Mouse (Mus musculus) heart, embryonic 10.5 days (tissue): ENCODE results near the gene Rpl15. TPM values are rescaled to one million over a fixed set of nuclear protein-coding genes. Genes with fewer than 3 reads are reported as not detected.

Experiments used
- DNase-seq: peaks from one replicate; pipeline ENCODE4 v3.0.0-alpha.2; 2017; ENCODE audit warnings: low spot score
- H3K27ac ChIP-seq: fragments of 300-500 bp; sonication (generic); 2 replicates; pipeline ENCODE4 v1.5.1; 2016; ENCODE audit warnings: mild to moderate bottlenecking
- H3K27me3 ChIP-seq: fragments of 300-500 bp; sonication (generic); 2 replicates; pipeline ENCODE4 v1.6.1; 2016; ENCODE audit warnings: mild to moderate bottlenecking; ENCODE audit not compliant: poor library complexity, insufficient read depth, severe bottlenecking
- H3K36me3 ChIP-seq: fragments of 300-500 bp; sonication (generic); 2 replicates; pipeline ENCODE4 v1.6.1; 2016; ENCODE audit warnings: mild to moderate bottlenecking, moderate library complexity
- H3K4me1 ChIP-seq: fragments of 300-500 bp; sonication (generic); 2 replicates; pipeline ENCODE4 v1.6.1; 2016; ENCODE audit warnings: mild to moderate bottlenecking
- H3K4me3 ChIP-seq: fragments of 300-500 bp; sonication (generic); 2 replicates; pipeline ENCODE4 v1.5.1; 2016; ENCODE audit warnings: mild to moderate bottlenecking, moderate library complexity
- H3K9me3 ChIP-seq: fragments of 300-500 bp; sonication (generic); 2 replicates; pipeline ENCODE4 v1.6.1; 2016; ENCODE audit warnings: mild to moderate bottlenecking, moderate library complexity
- WGBS: fragments of 180-500 bp; shearing (Covaris S2); methylation state at CpG from one replicate; pipeline ENCODE4 v1.1.7; 2016; 5-methylcytosine and 5-hydroxymethylcytosine counted together
- polyA plus RNA-seq: library from polyadenylated mRNA; unstranded; fragments of >200 nt; fragmentation: Nextera tagmentation; extraction: Ambion mirVana; gene quantifications from 2 replicates; pipeline ENCODE4 v1.2.1, GENCODE M21; 2016

Gene Rpl15
- polyA plus RNA-seq: 332 and 406 TPM in 2 replicates

GRCm38 (mm10) chr14:18270529-18271441 lies at the start of gene Rpl15, which contains the start of gene Nkiras1:
Rpl15 (minus strand) TSS chr14:18271391.
Nkiras1 (plus strand) TSS chr14:18271136.
- under 1% methylated on average over 78 of the region's 78 CpGs for WGBS
- Histone ChIP-seq H3K9me3 (no peaks in the 10 kb centered on the region), H3K36me3 (peaks cover 32% of the 10 kb centered on the region), H3K4me1 (no peaks in the 10 kb centered on the region), H3K4me3 (peak within 1 kb of the TSS; percentile 89), H3K27me3 (no peaks in the 10 kb centered on the region), H3K27ac (peak within 1 kb of the TSS; percentile 98)
- DNase-seq: peak; percentile 100

- Histone ChIP-seq H3K4me1 (peaks cover 11% of the 10 kb centered on the region; the same call in 1 of the 2 replicates), H3K27me3 (no peaks in the 10 kb centered on the region), H3K27ac (no peak overlapping the region), H3K4me3 (0 out of 2 replicates have a peak overlapping the region, but pooled peaks have one; percentile 5), H3K36me3 (peaks cover 5% of the 10 kb centered on the region; the same call in 1 of the 2 replicates), H3K9me3 (no peaks in the 10 kb centered on the region)
- peak; percentile 80 for DNase-seq
- WGBS: 55% methylated on average over 11 of the region's 11 CpGs
These were observed 46.5 kb upstream of the Rpl15 start for GRCm38 (mm10) chr14:18317457-18318411.

- no peak for DNase-seq
- Histone ChIP-seq H3K4me3 (no peak overlapping the region), H3K27ac (no peak overlapping the region), H3K4me1 (peaks cover 28% of the 10 kb centered on the region), H3K36me3 (peaks cover 1% of the 10 kb centered on the region; the same call in 1 of the 2 replicates), H3K9me3 (no peaks in the 10 kb centered on the region), H3K27me3 (peaks cover 2% of the 10 kb centered on the region)
- 91% methylated on average over 5 of the region's 5 CpGs for WGBS
These were observed 33.0 kb upstream of the Rpl15 start for GRCm38 (mm10) chr14:18304165-18304564.

GRCm38 (mm10) chr14:18303262-18303661 lies 32.1 kb upstream of the Rpl15 start:
- Histone ChIP-seq H3K27me3 (peaks cover 7% of the 10 kb centered on the region), H3K4me1 (peaks cover 28% of the 10 kb centered on the region), H3K36me3 (peaks cover 4% of the 10 kb centered on the region; the same call in 1 of the 2 replicates), H3K27ac (no peak overlapping the region), H3K4me3 (no peak overlapping the region), H3K9me3 (no peaks in the 10 kb centered on the region)
- WGBS: 34% methylated on average over 4 of the region's 4 CpGs
- DNase-seq: peak; percentile 78

GRCm38 (mm10) chr14:18302750-18303149 lies 31.6 kb upstream of the Rpl15 start:
- Histone ChIP-seq H3K27ac (no peak overlapping the region), H3K36me3 (peaks cover 4% of the 10 kb centered on the region; the same call in 1 of the 2 replicates), H3K9me3 (no peaks in the 10 kb centered on the region), H3K4me3 (no peak overlapping the region), H3K27me3 (peaks cover 7% of the 10 kb centered on the region), H3K4me1 (peaks cover 28% of the 10 kb centered on the region)
- 69% methylated on average over 3 of the region's 3 CpGs for WGBS
- no peak for DNase-seq

- no peak overlapping the region for H3K4me3 ChIP-seq
- H3K27me3 ChIP-seq: peaks cover 7% of the 10 kb centered on the region
- WGBS: 31% methylated on average over 3 of the region's 3 CpGs
- H3K9me3 ChIP-seq: no peaks in the 10 kb centered on the region
- H3K4me1 ChIP-seq: peaks cover 28% of the 10 kb centered on the region
- no peak for DNase-seq
- peaks cover 4% of the 10 kb centered on the region; the same call in 1 of the 2 replicates for H3K36me3 ChIP-seq
- no peak overlapping the region for H3K27ac ChIP-seq
These were observed 30.4 kb upstream of the Rpl15 start for GRCm38 (mm10) chr14:18301591-18301990.

- Histone ChIP-seq H3K9me3 (no peaks in the 10 kb centered on the region), H3K27ac (no peak overlapping the region), H3K27me3 (peaks cover 7% of the 10 kb centered on the region), H3K4me3 (no peak overlapping the region), H3K4me1 (peaks cover 28% of the 10 kb centered on the region), H3K36me3 (peaks cover 4% of the 10 kb centered on the region; the same call in 1 of the 2 replicates)
- DNase-seq: no peak
- 85% methylated on average over 2 of the region's 2 CpGs for whole genome bisulfite sequencing
These were observed 29.5 kb upstream of the Rpl15 start for GRCm38 (mm10) chr14:18300676-18301075.

GRCm38 (mm10) chr14:18298874-18299273 lies 27.7 kb upstream of the Rpl15 start:
- Histone ChIP-seq H3K36me3 (peaks cover 4% of the 10 kb centered on the region; the same call in 1 of the 2 replicates), H3K9me3 (no peaks in the 10 kb centered on the region), H3K4me3 (no peak overlapping the region), H3K27ac (no peak overlapping the region), H3K27me3 (peaks cover 7% of the 10 kb centered on the region), H3K4me1 (peaks cover 23% of the 10 kb centered on the region)
- WGBS: 82% methylated on average over 2 of the region's 2 CpGs
- DNase-seq: no peak

GRCm38 (mm10) chr14:18297441-18297840 lies 26.2 kb upstream of the Rpl15 start:
- H3K4me3 ChIP-seq: no peak overlapping the region
- H3K27ac ChIP-seq: no peak overlapping the region
- 87% methylated on average over 2 of the region's 2 CpGs for WGBS
- peaks cover 7% of the 10 kb centered on the region for H3K27me3 ChIP-seq
- H3K9me3 ChIP-seq: no peaks in the 10 kb centered on the region
- peaks cover 4% of the 10 kb centered on the region; the same call in 1 of the 2 replicates for H3K36me3 ChIP-seq
- peaks cover 10% of the 10 kb centered on the region; the same call in 1 of the 2 replicates for H3K4me1 ChIP-seq
- DNase-seq: no peak

- 91% methylated on average over 3 of the region's 3 CpGs for WGBS
- DNase-seq: no peak
- Histone ChIP-seq H3K4me3 (no peak overlapping the region), H3K9me3 (no peaks in the 10 kb centered on the region), H3K27ac (no peak overlapping the region), H3K36me3 (no peaks in the 10 kb centered on the region), H3K27me3 (no peaks in the 10 kb centered on the region), H3K4me1 (no peaks in the 10 kb centered on the region)
These were observed 21.4 kb upstream of the Rpl15 start for GRCm38 (mm10) chr14:18292578-18292977.

GRCm38 (mm10) chr14:18292111-18292510 lies 20.9 kb upstream of the Rpl15 start:
- 74% methylated on average over 3 of the region's 3 CpGs for WGBS
- Histone ChIP-seq H3K27me3 (no peaks in the 10 kb centered on the region), H3K4me3 (no peak overlapping the region), H3K27ac (no peak overlapping the region), H3K4me1 (no peaks in the 10 kb centered on the region), H3K36me3 (no peaks in the 10 kb centered on the region), H3K9me3 (no peaks in the 10 kb centered on the region)
- no peak for DNase-seq

- WGBS: 65% methylated on average over 2 of the region's 2 CpGs
- Histone ChIP-seq H3K27me3 (no peaks in the 10 kb centered on the region), H3K27ac (no peak overlapping the region), H3K4me3 (no peak overlapping the region), H3K4me1 (no peaks in the 10 kb centered on the region), H3K9me3 (no peaks in the 10 kb centered on the region), H3K36me3 (peaks cover 4% of the 10 kb centered on the region; the same call in 1 of the 2 replicates)
- DNase-seq: no peak
These were observed 16.2 kb upstream of the Rpl15 start for GRCm38 (mm10) chr14:18287391-18287790.
